Mouse (Mus musculus) thymus, postnatal 25 days (tissue): Measurements from ENCODE around the gene 4921517D22Rik.

Experiments
- DNase-seq: peaks from one replicate; pipeline ENCODE4 v3.0.0; 2022

4921517D22Rik gene

DNA sequence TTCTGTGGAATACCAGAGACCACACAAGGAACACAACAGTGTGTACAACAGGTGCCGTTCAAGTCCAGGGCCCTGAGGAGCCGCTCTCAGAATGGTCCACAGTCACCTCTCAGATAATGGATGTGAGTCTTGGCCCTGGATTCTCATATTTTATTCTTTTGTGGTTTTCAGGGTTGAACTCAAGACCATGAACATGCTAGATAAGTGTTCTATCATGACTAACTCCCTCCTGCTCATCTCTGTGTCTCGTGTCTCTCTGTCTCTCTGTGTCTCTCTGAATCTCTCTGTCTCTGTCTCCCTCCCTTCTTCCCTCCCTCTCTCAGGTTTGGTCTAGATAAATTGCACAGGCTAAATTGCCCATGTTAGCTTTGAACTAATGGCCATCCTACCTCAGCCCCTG, 4.1 kb downstream of the 4921517D22Rik start:
- DNase-seq: no peak

- no peak for DNase-seq
These were observed 4.6 kb downstream of the 4921517D22Rik start for GRCm38 (mm10) chr13:59689313-59689712.

DNA sequence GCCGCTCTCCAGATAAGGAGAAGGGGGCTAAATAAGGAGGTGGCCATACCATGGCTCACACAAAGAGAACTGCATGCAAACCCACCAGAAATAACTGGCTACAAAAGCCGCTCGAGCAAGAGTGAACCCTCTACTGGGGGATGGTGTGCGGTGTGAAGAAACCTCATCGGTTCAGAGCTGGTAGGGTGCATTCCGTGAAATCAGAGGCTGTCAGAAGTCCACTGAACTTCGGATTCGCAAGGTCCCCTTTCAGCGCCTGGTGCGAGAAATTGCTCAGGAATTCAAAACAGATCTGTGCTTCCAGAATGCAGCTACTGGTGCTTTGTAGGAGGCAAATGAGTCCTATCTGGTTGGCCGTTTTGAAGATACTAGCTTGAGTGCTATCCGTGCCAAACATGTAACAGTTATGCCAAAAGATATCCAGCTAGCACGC, 5.6 kb downstream of the 4921517D22Rik start:
- no peak for DNase-seq

DNA sequence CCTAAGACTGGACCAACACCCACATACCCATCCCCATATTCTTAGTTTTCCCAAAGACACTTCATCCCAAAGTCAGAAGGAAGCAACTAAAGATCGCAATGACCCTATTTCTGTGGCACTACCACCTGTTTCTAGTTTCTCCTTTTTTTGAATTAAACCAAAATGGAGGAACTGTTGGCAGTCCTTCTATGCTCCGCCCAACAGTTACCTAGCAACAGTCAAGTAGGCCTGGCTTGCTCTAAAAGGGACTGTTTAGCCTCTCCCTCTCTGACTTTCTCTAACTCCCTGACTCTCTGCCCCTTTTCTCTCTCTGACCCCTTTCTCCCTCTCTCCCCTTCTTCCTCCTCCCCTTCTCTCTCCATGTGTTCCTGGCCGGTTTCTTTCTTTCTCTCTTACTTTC, 8.7 kb downstream of the 4921517D22Rik start:
- DNase-seq: no peak

GRCm38 (mm10) chr13:59682629-59683028, 11.3 kb downstream of the 4921517D22Rik start:
- DNase-seq: no peak

DNA sequence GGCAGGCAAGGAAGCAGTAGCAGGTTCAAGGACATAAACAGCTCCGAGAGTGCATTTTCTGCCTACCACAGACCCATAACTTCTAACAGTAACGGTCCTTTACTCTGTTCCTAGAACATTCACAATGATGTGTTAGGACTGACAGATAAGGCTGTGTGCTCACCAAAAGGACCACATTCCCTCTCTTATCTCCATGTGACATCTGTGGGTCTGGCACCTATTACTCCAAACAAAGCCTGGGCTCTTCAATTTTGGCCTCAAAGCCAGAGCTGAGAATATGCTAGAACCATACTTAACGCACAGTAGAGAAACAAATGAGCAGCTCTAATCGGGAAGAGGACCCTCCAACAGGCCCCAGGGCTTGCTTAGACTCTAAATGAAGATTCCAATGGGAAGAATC, 14.0 kb downstream of the 4921517D22Rik start:
- no peak for DNase-seq

- no peak for DNase-seq
These were observed 14.6 kb downstream of the 4921517D22Rik start for GRCm38 (mm10) chr13:59679306-59679705.

GRCm38 (mm10) chr13:59676316-59677229, 17.3 kb downstream of the 4921517D22Rik start:
- DNase-seq: no peak

DNA sequence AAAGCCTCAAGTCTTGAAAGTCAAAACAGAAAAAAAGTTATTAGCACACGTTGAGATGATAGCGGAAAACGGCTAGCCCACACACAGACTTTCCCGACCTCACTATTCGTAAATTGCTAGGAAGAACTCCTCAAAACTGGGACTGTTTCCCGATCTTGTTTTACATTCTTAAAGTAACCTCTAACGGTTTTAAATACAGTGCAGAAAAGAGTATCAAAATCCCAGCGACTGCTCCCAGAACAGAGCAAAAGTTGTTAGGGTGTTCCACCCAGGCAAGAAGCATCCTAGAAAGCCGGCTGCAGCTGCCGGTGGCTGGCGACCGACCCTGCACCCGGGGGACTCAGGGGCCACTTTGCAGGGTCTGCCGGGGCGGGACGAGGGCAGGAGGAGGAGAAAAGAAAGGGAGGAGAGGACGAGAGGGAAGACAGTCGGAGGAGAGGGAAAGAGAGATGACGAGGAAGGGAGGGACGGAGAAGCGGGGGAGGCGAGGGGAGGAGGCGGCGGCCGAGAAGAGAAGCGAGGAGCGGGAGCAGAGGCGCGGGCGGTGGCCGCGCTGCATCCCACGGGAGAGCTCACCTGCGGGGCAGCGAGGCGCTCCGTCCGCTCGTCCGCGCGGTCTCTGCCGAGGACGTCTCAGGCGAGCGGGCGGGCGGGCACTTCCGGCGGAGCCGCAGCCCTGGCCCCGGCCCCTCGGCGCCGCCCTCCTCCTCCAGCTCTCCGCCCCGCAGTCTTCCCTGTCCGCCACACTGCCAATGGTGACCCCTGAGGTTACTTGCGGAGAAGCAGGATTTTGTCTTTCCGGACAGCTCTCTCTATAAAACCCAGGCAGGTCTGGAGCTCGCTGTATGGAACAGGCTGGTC, 18.5 kb downstream of the 4921517D22Rik start, which contains the start of gene Golm1:
Golm1 (minus strand) TSS at position 661 of the 861 bp plus-strand sequence.
- DNase-seq: peak; percentile 34

DNA sequence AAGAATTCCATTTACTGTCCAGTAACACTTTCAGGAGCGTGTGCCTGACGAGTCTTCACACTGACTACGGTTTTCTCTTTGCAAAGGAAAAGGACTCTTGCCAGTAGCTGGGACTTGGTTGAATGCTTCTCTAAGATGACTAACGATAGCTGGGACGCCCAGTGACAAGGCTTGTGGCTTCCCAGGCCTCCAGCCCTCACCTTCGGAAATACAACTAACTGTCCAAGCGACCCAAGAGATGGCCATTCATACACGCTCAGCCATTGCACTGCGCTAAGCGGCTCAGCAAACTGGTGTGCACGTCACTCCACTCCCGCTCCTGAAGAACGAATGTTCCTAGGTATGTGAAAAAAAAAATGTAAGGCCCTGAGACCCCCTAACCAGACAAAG, 19.2 kb downstream of the 4921517D22Rik start:
- no peak for DNase-seq

DNA sequence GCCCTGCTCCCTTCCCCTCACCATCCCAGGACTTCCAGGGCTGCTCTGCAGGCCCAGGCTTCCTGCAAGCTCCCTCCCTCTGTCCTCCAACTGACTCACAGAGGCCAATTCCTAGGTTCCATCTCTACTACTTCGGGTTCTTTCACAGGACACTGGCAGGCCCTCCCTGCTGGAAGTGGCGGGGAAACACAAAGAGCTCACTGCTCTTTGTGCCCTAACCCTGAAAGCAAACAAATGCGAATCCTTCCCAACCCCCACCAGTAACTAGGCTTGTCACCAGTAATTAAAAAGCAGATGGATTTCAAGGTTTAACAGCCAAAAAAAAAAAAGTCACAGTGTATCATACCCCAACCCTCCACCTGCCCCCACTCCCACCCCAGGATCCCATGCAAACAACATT, 19.7 kb downstream of the 4921517D22Rik start:
- no peak for DNase-seq

- no peak for DNase-seq
These were observed 20.3 kb downstream of the 4921517D22Rik start for GRCm38 (mm10) chr13:59673597-59673996.

DNA sequence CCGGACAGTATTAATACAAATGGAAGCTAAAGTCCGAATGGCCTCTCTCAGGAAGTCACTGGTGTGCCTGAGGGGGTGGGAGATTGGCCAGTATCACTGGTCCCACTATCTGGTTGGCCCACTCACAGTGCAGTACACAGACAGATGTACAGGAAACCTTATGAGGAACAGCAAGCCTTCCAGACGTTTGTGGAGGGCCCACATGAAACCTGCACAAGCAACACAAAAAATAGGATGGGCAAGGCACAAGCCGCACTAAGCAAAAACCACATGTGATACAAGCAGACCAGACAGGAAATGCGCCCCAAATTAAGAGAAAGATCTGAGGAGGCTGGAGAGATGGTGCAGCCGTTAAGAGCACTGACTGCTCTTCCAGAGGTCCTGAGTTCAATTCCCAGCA, 21.7 kb downstream of the 4921517D22Rik start:
- peak; percentile 16 for DNase-seq

DNA sequence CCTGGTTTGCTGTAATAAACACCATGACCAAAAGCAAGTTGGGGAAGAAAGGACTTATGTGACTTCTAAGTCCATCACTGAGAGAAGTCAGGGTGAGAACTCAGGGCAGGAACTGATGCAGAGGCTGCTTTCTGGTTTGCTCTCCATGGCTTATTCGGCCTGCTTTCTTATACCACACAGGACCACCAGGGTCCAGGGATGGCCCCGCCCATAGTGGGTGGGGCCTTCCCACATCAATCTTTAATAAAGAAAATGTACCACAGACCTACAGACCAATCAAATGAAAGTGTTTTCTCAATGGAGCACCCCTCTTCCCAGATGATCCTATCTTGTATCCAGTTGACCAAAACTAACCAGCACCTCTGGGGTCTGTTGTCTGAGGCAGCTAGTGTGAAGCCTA, 22.4 kb downstream of the 4921517D22Rik start:
- DNase-seq: no peak

GRCm38 (mm10) chr13:59669946-59670345, 24.0 kb downstream of the 4921517D22Rik start:
- no peak for DNase-seq

DNA sequence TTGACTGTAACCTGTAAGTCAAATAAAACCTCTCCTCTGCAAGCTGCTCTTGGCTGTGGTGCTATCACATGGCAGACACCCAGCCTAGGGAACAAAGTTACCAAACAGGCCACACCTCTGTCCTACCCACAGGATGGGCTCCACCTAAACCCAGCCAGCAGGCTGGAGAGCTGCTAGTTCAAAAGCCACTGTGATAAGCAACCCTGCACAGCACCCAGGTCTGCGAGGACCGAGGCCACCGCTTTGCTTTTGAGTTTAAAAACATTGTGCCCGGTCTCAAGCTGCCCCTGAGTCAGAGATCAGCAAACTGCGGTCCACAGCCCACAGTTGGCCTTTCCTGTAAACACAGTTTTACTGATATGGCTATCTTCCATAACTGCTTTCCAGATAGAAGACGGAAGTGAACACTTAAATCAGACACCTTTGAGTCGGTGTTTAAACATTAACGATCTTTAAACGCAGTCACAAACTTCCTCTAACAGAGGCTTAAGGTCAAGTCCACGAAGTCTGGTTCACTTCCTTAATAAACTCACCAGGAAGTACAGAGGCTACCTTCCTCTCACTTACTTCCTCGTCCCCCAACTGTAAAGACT, 25.3 kb downstream of the 4921517D22Rik start:
- DNase-seq: peak; percentile 32

GRCm38 (mm10) chr13:59667763-59668162, 26.1 kb downstream of the 4921517D22Rik start:
- DNase-seq: no peak

GRCm38 (mm10) chr13:59663939-59664712, 29.8 kb downstream of the 4921517D22Rik start:
- no peak for DNase-seq

DNA sequence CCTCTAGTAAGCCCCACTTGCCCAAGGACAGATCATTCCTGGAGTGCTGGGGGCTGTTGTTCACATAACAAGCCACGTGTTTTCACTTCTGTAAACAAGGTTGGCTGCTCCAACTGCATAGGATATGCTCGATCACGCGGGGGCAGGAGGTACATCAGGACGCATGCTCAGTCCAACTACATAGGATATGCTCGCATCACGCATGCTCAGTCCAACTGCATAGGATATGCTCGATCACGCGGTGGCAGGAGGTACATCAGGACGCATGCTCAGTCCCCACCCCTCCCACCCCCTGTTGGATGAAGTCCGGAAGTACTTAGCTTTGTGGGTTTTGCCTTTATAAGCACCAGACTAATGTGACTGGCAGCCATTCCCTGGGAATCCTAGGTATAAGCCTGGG, 31.9 kb downstream of the 4921517D22Rik start:
- DNase-seq: no peak

DNA sequence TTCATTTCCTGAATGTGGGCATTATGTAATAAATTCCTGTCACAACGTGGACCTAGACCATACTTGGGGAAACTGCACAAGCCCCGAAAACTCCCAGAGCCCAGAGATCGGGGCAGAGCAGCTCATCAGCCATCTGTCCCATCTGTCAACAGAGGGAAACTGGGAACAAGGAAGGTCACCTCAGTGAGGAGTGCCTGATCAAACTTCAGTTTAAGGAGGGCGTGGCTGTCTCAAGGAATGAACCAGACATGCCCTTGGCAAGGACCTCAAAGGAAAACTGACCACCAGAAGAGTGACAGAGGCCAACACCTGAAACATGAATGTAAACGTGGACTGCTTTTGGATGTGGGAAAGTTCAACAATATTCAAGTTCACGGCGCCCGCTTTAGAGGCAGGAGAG, 32.5 kb downstream of the 4921517D22Rik start:
- DNase-seq: no peak

GRCm38 (mm10) chr13:59660371-59660770, 33.5 kb downstream of the 4921517D22Rik start:
- DNase-seq: no peak

- DNase-seq: no peak
These were observed 36.1 kb downstream of the 4921517D22Rik start for GRCm38 (mm10) chr13:59657781-59658180.
